Mouse (Mus musculus): ENCODE data around the gene Hrh2. TPM values are rescaled to one million over a fixed set of nuclear protein-coding genes. Genes with fewer than 3 reads are reported as not detected.
A peak's percentile ranks its signal among the peaks of the same experiment; 100 is the strongest.

Hrh2 gene
- polyA plus RNA-seq (2012; rRNA removed), result 0.13 and 0.14 TPM in 2 replicates
- polyA plus RNA-seq (2014; fragmentation: Nextera tagmentation; extraction: Ambion mirVana), result 0.10 TPM in 1 of 2 replicates, not detected in the other

DNA sequence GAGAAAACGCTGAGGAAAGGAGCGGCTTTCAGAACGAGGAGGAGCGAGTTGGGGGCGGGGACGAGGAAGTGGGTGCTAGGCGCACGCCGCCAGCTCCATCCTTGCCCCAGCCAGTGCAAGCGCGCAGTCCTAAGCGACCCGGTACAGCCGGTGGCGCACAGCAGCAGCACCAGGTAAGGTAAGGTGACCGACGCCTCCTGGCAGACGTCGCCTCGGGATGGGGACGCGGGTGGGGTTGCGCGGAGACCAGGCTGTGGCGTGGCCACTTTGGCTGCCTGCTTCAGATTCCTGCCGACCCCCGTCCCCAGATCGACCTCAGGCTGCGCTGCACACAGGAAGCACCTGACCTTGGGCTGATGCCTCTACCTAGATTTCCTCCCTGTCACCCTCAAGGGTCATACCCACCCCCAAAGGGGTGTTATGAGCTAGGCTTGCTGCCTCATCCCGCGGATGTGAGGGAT is at the start of gene Hrh2:
Hrh2 (plus strand) TSS at position 109 of the 461 bp plus-strand sequence.
- H3K36me3 ChIP-seq (ENCODE audit: control insufficient read depth, insufficient read depth, low read length), result no peaks in the 10 kb centered on the region
- peak within 1 kb of the TSS; percentile 28 for H3K4me3 ChIP-seq (replicated peaks; ENCODE audit: low read length)
- peak within 1 kb of the TSS; percentile 40 for H3K4me2 ChIP-seq (replicated peaks; ENCODE audit: low read depth, low read length, severe bottlenecking)
- no peak within 1 kb of the TSS for H3K27ac ChIP-seq (replicated peaks; ENCODE audit: low read depth, low read length)
- 8% methylated on average over 31 of the region's 31 CpGs for WGBS
- H3K27me3 ChIP-seq (ENCODE audit: control insufficient read depth, insufficient read depth, low read length), result peaks cover 36% of the 10 kb centered on the region
- TF ChIP-seq POLR2A (IDR thresholded peaks at IDR 0.05; ENCODE audit: borderline replicate concordance, extremely low read depth, insufficient read depth, insufficient read length), result no peak
- H3K9me3 ChIP-seq (ENCODE audit: control insufficient read depth, low read length), result no peaks in the 10 kb centered on the region
- no peak for DNase-seq (ENCODE audit: low spot score)
- ATAC-seq (ENCODE audit: low FRiP score, low read depth), result no peak
- no peak within 1 kb of the TSS for H3K9ac ChIP-seq (ENCODE audit: low read depth, low read length, severe bottlenecking)
- no peaks in the 10 kb centered on the region for H3K4me1 ChIP-seq (ENCODE audit: control insufficient read depth, insufficient read depth, low read length)

DNA sequence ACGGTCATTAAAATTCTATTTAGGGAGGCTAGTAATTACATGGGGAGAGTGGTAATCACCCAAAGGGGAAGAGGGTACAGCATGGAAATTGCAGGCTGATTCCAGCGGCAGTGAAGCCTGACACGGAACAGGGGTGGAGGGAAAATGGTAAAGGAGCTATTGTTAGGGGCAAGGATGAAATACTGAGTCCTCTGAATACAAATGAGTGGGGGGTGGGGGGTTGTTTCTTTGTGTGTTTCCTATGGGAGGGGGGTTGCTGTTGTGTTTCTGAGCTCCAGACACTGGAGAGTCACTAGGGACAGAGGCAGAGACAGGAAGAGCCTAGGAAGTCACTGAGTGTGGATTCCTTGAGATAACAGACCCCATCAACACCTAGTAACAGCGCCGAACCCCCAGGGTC is 48.1 kb upstream of the Hrh2 start:
- TF ChIP-seq POLR2A (IDR thresholded peaks at IDR 0.05; ENCODE audit: borderline replicate concordance, extremely low read depth, insufficient read depth, insufficient read length), result no peak
- H3K4me3 ChIP-seq (replicated peaks; ENCODE audit: low read length), result no peak overlapping the region
- H3K9ac ChIP-seq (ENCODE audit: low read depth, low read length, severe bottlenecking), result no peak overlapping the region
- ATAC-seq (ENCODE audit: low FRiP score, low read depth), result no peak
- no peaks in the 10 kb centered on the region for H3K4me1 ChIP-seq (ENCODE audit: control insufficient read depth, insufficient read depth, low read length)
- no peak for DNase-seq (ENCODE audit: low spot score)
- H3K36me3 ChIP-seq (ENCODE audit: control insufficient read depth, insufficient read depth, low read length), result no peaks in the 10 kb centered on the region
- H3K27me3 ChIP-seq (ENCODE audit: control insufficient read depth, insufficient read depth, low read length), result no peaks in the 10 kb centered on the region
- 54% methylated on average over 5 of the region's 5 CpGs for WGBS
- no peaks in the 10 kb centered on the region for H3K9me3 ChIP-seq (ENCODE audit: control insufficient read depth, low read length)
- no peak overlapping the region for H3K27ac ChIP-seq (replicated peaks; ENCODE audit: low read depth, low read length)
- H3K4me2 ChIP-seq (replicated peaks; ENCODE audit: low read depth, low read length, severe bottlenecking), result no peak overlapping the region

DNA sequence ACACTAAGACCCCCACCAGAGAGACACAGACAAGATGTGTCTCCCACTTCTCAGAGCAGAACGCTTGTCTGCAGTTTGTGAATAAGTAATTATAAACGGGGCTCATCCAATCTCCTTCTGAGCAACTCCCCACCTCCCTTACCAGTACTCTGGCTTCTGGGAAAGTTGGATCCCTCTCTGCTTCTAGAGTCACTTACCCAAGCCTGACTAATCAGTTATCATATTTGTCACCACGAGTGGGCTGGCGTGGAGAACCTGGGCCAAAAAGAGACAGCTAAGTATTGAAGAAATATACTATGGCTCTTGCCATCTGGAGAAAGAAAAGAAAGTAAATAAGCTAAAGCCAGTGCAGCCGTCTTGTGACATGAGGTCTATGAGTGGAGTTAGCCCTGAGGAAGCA is 47.3 kb upstream of the Hrh2 start:
- no peaks in the 10 kb centered on the region for H3K36me3 ChIP-seq (ENCODE audit: control insufficient read depth, insufficient read depth, low read length)
- no peak overlapping the region for H3K4me2 ChIP-seq (replicated peaks; ENCODE audit: low read depth, low read length, severe bottlenecking)
- H3K9me3 ChIP-seq (ENCODE audit: control insufficient read depth, low read length), result no peaks in the 10 kb centered on the region
- WGBS, result 76% methylated on average over 5 of the region's 5 CpGs
- no peaks in the 10 kb centered on the region for H3K4me1 ChIP-seq (ENCODE audit: control insufficient read depth, insufficient read depth, low read length)
- ATAC-seq (ENCODE audit: low FRiP score, low read depth) (no peak), DNase-seq (ENCODE audit: low spot score) (no peak)
- no peaks in the 10 kb centered on the region for H3K27me3 ChIP-seq (ENCODE audit: control insufficient read depth, insufficient read depth, low read length)
- TF ChIP-seq POLR2A (IDR thresholded peaks at IDR 0.05; ENCODE audit: borderline replicate concordance, extremely low read depth, insufficient read depth, insufficient read length), result no peak
- no peak overlapping the region for H3K9ac ChIP-seq (ENCODE audit: low read depth, low read length, severe bottlenecking)
- no peak overlapping the region for H3K4me3 ChIP-seq (replicated peaks; ENCODE audit: low read length)
- no peak overlapping the region for H3K27ac ChIP-seq (replicated peaks; ENCODE audit: low read depth, low read length)

DNA sequence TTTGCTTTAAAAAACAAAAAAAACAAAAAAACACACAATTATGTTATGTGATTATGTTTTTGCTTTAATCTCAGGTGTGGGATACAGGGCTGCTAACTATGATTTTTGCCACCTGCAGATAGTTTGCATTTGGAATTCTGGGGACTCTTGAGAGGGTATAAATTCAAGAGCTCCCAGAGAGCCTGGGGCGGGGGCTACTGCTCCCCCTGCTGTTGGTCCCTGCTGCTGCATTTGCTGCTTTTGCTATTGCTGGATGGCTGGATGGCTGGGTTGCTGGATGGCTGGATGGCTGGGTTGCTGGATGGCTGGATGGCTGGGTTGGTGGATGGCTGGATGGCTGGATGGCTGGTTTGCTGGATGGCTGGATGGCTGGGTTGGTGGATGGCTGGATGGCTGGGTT is 44.6 kb upstream of the Hrh2 start:
- 76% methylated on average over 1 of the region's 1 CpGs for WGBS
- Histone ChIP-seq H3K27me3 (ENCODE audit: control insufficient read depth, insufficient read depth, low read length) (no peaks in the 10 kb centered on the region), H3K36me3 (ENCODE audit: control insufficient read depth, insufficient read depth, low read length) (no peaks in the 10 kb centered on the region), H3K9ac (ENCODE audit: low read depth, low read length, severe bottlenecking) (no peak overlapping the region), H3K4me1 (ENCODE audit: control insufficient read depth, insufficient read depth, low read length) (no peaks in the 10 kb centered on the region), H3K4me2 (replicated peaks; ENCODE audit: low read depth, low read length, severe bottlenecking) (no peak overlapping the region), H3K4me3 (replicated peaks; ENCODE audit: low read length) (no peak overlapping the region), H3K27ac (replicated peaks; ENCODE audit: low read depth, low read length) (no peak overlapping the region), H3K9me3 (ENCODE audit: control insufficient read depth, low read length) (no peaks in the 10 kb centered on the region)
- ATAC-seq (ENCODE audit: low FRiP score, low read depth) (no peak), DNase-seq (ENCODE audit: low spot score) (no peak)
- TF ChIP-seq POLR2A (IDR thresholded peaks at IDR 0.05; ENCODE audit: borderline replicate concordance, extremely low read depth, insufficient read depth, insufficient read length), result no peak

DNA sequence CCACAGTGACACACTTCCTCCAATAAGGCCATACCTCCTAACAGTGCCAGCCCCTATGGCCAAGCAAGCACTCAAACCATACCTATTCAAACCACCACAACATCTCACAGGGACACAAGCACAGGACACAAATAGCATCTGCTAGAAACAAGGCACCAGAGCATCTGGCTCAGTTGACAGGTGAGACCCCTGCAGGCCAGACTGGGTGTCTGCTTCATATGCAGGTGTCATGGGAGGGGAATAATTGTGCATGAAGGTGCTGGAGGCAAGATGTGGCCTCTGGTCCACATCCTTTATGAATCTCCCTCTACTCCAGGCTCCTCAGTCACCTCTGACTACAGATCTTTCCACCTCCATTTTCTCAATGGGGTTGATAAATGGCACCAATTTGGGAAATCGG is 39.5 kb upstream of the Hrh2 start:
- WGBS, result 78% methylated on average over 1 of the region's 1 CpGs
- Histone ChIP-seq H3K27ac (replicated peaks; ENCODE audit: low read depth, low read length) (no peak overlapping the region), H3K4me2 (replicated peaks; ENCODE audit: low read depth, low read length, severe bottlenecking) (no peak overlapping the region), H3K36me3 (ENCODE audit: control insufficient read depth, insufficient read depth, low read length) (no peaks in the 10 kb centered on the region), H3K4me3 (replicated peaks; ENCODE audit: low read length) (no peak overlapping the region), H3K27me3 (ENCODE audit: control insufficient read depth, insufficient read depth, low read length) (no peaks in the 10 kb centered on the region), H3K4me1 (ENCODE audit: control insufficient read depth, insufficient read depth, low read length) (no peaks in the 10 kb centered on the region), H3K9me3 (ENCODE audit: control insufficient read depth, low read length) (no peaks in the 10 kb centered on the region), H3K9ac (ENCODE audit: low read depth, low read length, severe bottlenecking) (no peak overlapping the region)
- no peak for TF ChIP-seq POLR2A (IDR thresholded peaks at IDR 0.05; ENCODE audit: borderline replicate concordance, extremely low read depth, insufficient read depth, insufficient read length)
- DNase-seq (ENCODE audit: low spot score) (no peak), ATAC-seq (ENCODE audit: low FRiP score, low read depth) (no peak)

DNA sequence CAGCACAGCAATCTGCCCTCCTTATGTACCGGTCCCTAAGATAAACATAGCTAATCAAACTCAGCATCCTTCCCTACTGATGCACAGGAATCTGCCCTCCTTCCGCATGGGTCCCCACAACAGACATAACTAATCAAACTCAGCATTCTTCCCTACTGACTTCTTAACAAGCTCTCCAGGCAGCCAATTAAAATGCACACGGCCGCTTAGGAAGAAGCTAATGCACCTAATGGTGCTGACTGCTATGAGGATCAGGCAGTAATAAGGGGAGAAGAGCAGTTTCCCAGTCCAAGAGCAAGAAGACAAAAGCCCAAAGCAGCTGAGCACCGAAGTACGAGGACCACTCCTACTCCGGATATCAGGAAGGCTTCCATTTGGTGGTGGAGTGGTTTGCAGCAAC is 39.0 kb upstream of the Hrh2 start:
- H3K9me3 ChIP-seq (ENCODE audit: control insufficient read depth, low read length), result no peaks in the 10 kb centered on the region
- WGBS, result 46% methylated on average over 7 of the region's 7 CpGs
- no peak for TF ChIP-seq POLR2A (IDR thresholded peaks at IDR 0.05; ENCODE audit: borderline replicate concordance, extremely low read depth, insufficient read depth, insufficient read length)
- ATAC-seq (ENCODE audit: low FRiP score, low read depth) (no peak), DNase-seq (ENCODE audit: low spot score) (no peak)
- no peak overlapping the region for H3K4me3 ChIP-seq (replicated peaks; ENCODE audit: low read length)
- H3K4me2 ChIP-seq (replicated peaks; ENCODE audit: low read depth, low read length, severe bottlenecking), result no peak overlapping the region
- H3K4me1 ChIP-seq (ENCODE audit: control insufficient read depth, insufficient read depth, low read length), result no peaks in the 10 kb centered on the region
- no peaks in the 10 kb centered on the region for H3K27me3 ChIP-seq (ENCODE audit: control insufficient read depth, insufficient read depth, low read length)
- H3K9ac ChIP-seq (ENCODE audit: low read depth, low read length, severe bottlenecking), result no peak overlapping the region
- no peak overlapping the region for H3K27ac ChIP-seq (replicated peaks; ENCODE audit: low read depth, low read length)
- H3K36me3 ChIP-seq (ENCODE audit: control insufficient read depth, insufficient read depth, low read length), result no peaks in the 10 kb centered on the region
